Mouse (Mus musculus) liver (tissue): ENCODE measurements around the gene Asb18.
A peak's percentile ranks its signal among the peaks of the same experiment; 100 is the strongest.

Experiments
- DNase-seq: peaks from one replicate; pipeline ENCODE4 v3.0.0-alpha.2; 2020; ENCODE audit warnings: mixed read lengths

Gene Asb18

DNA sequence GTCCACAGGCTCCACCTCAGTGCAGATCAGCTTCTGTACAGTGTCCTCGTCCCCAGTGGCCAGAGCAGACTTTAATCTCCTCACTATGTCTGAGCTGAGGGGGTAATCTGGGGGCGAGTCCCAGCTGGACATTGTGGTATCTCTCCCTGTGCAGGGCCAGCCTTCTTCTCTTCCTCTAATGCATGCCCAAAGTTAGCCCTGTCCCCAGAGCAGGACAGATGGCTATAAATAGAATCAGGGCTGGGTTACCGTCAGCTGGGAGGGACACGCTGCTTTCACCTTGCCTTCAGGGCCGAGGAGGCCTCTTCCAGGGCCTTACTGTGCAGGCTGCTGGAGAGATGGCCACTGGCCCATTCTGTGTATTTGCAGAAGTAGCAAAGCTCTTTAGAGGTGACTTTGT lies at the start of gene Asb18:
Gene Asb18 (minus strand): TSS at position 221 of the 400 bp plus-strand sequence.
- no peak for DNase-seq

DNA sequence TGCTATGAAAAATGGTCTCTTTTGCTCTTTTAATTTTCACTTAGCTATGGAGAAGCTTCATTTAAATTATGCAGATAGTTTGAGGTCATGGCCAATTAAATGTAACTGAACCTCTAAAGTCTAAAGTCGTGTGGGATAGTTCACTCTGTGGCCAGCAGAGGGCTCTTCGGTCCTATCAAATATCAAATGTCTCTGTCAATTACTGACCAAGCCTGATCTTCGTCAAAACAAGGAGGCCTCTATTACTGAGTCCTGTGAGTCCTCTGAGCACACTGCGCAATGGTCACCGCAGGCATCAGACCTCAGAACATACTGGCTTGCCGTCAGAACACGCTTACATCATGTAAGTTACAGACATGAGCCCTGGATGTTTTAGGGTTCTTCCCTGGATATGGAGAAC lies 46.1 kb upstream of the Asb18 start:
- peak; percentile 33 for DNase-seq

DNA sequence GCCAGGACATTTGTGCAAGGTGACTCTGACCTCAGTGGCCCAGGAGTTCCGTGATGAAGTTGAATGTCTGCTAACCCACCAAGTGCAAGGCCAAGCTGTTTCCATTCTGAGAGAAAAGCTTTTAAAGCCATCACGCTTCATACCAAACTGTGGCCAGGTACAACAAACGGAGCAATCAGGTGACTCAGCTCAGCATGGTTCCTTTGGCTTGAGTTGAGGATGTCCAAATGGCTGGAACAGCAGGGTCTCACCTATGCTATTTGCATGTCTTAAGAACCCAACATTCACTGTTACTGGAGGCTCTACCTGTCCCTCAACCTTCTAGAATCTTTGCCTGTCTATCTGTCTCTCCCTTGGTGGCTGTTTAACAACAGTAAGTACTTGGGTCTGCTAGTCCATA lies 45.6 kb upstream of the Asb18 start:
- no peak for DNase-seq

DNA sequence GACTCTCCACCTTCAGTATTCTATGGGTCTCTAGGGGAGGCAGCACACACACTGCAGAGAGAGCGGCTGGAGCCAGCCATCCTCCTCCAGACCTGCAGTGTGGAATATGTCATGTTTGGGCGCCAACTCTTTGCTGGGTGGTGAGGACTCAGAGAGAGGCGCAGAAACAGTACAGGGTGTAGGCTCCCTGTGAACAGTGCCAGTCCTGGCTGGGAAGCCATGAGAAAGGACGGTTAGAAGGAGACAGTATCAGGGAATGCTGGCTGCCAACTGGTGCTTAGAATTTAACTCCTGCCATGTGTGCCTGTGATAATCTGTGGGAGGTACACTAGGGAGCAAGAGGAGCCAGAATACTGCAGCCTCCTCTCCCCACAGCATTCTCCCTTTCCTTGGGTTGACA lies 40.5 kb upstream of the Asb18 start:
- no peak for DNase-seq

DNA sequence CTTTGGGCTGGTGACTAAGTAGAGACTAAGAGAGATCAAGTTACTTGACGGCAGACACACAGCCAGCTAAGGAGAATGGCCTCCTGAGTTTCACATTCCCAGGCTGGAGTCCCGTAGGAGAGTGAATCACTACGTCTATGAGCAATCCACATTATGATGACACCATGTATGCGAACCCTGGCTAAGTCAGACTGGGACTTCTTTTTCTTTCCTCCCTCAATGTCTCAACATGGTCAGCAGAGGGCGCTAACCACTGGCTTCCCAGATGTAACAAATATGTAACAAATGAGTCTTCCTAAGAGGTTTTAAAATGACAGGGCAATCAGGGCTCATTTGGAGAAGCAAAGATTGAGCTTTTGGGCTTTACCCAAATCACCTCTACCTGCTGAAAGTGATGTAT lies 36.9 kb upstream of the Asb18 start:
- peak; percentile 41 for DNase-seq

DNA sequence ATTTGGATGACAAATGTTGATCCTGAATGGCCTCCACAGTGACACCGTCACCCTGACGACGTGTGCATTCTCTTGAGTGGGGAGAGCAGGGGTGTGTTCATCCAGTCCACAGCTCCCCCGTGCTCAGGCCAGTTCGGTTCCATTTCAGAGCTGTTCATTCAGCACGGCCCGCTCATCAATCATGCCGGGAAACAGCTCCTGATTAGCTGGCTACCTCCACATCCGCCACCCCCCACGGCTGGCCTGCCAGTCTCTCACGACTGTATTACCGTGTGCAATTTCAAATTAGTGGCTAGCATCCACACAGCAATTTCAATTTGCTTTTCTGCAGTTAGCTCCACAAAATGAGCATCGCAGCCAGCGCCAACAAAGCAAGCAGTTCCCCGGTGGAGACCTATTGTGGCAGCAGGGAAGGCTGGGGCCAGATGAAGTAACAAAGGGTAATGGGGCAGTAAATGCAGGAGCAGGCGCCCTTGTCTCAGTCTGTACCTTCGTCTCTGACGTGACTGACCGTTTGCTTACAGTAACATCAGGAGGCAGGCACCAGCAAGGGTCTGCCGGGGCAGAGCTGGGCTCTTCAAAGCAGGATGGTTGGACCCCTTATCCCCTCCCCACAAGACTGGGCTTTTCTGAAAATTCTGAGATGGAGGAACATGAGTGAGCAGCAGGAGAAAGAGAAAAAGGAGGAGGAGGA lies 35.7 kb upstream of the Asb18 start:
- no peak for DNase-seq

DNA sequence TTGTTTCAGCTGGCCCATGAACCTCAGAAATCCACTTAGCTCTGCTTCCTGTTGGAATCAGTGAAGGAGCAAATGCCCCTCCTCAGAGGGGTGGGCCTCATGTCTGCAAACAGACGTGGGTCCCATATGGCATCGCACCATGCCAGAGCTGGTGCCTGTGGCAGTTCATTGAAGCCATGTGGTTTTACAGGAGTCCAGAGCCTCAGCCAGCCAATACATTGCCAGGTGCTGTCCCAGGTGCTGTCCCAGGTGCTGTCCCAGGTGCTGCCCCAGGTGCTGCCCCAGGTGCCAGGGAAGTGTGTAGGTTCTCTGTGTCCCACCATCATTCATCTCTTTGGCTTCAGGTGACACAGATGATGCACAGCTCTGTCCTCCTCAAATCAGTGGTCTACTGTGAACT lies 13.8 kb upstream of the Asb18 start:
- no peak for DNase-seq

DNA sequence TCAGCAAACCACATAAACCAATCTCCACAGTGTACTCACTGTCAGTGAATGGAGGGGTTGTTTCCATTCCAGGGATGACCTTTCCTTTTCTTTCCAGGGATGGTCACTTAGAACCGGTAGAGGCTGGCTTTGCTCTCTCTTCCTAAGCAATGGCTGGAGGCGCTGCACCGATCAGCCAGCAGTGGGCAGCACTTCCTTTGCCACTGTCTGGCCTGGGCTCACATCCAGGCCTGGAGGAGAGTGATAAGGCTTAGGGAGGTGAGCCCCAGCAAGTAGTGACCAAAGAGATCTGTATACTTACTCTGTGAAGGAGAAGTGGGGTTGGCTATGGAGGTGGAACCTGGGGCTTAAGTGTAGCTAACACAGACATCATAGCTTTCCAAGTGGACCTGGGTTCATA lies 12.5 kb upstream of the Asb18 start:
- DNase-seq: peak; percentile 26

DNA sequence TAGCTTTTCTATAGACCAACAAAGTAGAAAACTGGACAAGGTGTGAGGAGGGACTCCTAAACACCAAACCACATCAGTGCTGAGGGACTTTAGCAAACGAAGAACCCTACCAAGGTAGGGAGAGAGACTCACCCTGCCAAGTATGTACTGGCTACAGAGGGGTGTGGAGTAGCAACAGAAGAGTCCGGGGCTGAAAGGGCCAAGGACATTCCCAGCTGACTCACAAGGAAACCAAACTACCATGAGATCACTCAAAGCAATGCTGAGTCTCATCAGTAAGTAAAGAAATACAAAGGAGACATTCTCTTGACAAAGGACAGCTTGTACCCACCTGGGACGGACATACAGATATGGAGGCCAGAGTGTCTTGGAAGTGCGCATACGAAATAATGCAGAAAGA lies 5.9 kb upstream of the Asb18 start:
- DNase-seq: no peak

DNA sequence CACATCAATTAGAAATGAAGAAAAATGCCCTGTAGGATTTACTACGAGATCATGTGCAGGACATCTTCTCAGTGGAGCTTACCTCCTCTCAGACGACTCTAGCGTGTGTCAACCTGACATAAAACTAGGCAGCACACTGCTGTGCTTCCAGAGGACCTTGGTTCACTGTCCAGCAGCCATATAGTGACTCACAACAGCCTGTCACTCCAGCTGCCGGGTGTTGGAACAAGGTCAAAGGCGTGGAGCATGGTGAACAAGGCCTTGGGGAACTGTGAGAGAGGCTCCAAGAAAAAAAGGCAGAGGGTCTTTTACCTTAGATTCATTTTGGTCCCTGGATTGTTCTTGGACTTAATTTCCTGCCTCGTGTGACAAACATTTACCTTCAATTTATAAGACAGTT lies 3.6 kb upstream of the Asb18 start:
- DNase-seq: no peak

DNA sequence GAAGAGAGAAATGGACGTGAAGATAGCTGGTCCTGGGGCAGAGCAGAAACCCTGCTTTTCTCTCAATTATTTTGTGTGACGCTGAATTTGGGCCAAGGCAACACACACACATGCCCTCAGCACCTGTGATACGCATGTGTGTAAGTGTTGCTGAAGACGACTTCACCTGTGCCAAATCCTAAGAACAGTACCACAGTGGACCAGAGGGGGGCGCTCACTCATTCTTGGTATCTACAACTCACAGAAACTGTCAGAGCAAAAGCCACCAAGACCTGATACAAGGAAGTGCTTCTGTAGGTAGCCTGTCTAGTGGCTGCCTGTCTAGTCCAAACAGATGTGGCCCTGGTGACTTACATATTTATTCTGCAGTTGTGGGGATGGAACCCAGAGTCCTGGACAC lies 1.2 kb downstream of the Asb18 start:
- no peak for DNase-seq

DNA sequence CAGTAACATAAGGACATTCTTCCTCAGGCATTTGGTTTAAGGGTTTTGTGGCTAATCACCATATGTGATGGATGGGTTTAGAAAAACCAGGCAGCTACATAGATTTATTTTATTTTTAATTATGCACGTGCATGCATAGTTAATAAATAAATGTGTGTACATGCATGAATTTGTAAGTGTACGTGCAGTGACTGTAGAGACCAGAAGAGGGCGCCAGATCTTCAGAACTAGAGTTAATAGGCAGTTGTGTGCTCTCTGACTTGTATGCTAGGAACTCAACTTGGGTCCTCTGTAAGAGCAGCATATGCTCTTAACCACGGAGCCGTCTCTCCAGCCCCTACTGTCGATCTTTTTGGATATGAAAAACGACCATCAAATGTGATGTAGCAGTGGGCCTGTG lies 1.6 kb downstream of the Asb18 start:
- peak; percentile 16 for DNase-seq

DNA sequence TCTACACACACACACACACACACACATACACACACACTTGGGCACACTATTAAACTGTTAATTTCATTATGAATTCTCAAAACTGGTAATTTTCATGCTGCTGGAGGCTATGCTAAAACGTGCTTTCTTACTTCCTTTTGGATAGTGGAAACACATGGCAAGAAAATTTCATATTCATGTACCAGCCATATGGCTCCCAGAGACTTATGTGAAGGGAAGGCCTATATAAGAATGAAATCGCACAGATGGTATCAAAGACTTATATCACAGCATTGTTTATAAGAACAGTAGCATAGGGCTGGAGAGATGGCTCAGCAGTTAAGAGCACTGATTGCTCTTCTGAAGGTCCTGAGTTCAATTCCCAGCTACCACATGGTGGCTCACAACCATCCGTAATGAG lies 2.3 kb downstream of the Asb18 start:
- DNase-seq: no peak

DNA sequence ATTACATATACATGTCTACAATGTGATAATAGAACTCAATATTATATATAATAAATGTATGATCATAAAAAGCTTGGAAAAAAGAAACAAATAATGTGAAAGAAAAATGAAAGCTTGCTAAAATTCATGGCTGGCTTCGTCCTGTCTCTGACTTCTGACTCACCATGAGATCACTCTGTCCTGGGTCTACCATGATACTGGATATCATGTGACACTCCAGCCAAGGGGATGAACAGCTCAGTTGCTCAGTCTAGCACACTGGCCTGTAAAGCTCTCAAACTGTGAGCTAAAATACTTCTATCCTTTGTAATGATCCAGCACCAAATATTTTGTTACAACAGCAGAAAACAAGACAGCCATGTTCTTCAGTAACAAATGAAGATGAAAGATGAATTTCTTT lies 4.4 kb downstream of the Asb18 start:
- no peak for DNase-seq

DNA sequence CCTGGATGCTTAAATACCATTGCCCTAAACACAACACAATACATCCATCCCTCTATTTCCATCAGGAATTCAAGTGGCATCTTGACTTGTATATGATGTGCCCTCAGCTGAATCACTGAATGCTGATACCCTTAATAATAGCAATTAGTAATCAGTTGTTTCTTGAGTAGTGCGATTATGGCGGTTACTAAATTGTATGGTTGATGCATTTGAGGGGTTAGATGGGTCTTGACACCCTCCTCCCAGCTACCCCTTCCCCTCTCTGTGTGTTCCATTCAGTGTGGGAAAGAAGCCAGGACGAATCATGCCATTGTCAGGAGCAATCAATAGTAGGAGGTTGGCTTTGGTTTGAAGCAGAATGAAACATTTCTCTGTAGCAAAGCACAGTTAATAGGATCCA lies 5.3 kb downstream of the Asb18 start:
- no peak for DNase-seq

DNA sequence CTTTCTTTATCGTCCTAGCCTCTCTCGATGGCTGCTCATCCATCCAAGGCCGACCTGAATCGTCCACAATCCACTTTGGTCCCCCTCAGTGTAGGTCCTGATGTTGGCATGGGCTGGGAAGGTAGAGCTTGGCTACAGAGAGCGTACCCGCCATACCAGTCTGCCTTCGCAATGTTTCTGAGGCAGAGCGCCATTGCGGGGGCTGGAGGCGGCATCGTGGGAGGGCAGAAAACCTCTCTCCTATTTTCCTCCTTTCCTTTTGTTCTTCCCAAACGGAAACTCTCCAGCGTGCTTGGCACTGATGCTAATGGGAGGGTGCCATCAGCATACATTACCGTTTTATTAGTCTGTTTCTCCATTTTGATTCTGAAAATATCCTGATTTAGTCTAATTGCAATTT lies 7.8 kb downstream of the Asb18 start:
- DNase-seq: no peak

DNA sequence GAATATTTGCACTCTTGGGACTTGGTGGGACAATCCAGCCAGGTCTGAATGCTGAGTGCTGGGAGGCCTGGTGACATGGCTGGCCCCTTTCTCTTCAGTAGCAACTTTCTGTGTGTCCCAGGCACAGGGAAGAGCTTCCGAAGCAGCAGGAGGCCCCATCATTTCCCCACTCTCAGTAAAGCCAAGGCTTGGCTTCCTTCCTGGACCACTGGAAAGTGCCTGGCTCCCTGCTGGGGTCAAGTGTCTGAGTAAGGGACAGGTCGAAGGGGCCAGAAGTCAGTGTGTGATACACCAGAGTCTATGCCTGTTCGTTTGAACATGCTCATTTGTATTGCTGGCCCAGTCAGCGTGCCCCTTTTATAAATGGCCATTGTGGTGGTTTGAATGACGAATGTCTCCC lies 13.5 kb downstream of the Asb18 start:
- no peak for DNase-seq

DNA sequence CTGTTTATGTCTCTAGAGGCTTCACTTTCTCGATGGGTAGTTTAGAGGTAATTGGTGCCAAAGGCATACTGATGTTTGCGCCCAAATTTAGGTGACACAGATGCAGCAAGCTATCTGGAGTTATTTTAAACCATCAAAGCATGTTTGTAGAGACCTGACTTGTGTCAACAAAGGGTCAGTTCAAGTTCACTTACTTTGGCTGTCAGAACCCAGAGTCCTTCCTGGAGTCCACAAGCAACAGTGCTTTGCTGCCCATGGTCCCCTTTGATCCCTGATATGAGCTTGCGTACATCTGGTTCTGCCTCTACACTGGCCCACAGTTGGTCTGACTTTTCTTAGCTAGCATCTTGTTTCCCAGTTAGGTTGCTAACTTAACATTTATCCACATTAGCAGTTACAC lies 14.6 kb downstream of the Asb18 start:
- no peak for DNase-seq

DNA sequence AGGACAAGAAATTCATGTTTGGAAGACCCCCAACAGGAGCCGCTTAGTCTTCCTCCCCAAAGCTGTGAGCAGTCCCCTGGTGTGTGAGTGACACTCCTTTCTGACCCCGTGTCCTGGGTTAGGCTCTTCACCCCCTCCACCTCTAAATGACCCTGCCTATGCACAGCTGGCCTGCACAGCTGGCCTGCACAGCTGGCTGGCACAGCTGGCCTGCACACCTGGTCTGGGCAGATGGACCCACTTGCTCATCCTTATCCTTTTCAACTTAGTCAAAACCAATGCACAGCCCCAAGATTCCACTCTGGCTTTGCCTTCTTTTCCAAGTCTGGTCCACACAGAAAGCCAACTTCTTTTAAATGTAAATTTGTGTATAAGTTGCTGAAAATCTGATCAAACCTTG lies 15.8 kb downstream of the Asb18 start:
- no peak for DNase-seq

DNA sequence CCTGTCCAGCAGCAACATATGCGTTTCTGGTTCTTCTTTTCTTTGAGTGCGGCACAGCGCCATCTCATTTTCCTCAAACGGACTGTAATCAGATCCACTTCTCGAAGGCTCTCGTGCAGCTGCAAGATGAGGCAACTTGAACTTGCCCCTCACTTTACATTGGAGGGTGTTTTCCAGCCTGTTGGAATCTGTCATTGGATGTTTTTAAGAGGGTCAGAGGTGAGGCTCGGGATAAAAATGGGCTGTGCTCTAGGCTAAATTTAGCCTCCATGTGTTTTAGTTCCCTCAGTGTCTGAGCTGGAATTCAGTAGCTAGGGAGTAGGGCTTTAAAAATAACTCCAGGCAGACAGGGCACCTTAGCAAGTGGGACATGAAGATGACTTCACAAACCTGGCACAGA lies 16.4 kb downstream of the Asb18 start:
- DNase-seq: no peak

DNA sequence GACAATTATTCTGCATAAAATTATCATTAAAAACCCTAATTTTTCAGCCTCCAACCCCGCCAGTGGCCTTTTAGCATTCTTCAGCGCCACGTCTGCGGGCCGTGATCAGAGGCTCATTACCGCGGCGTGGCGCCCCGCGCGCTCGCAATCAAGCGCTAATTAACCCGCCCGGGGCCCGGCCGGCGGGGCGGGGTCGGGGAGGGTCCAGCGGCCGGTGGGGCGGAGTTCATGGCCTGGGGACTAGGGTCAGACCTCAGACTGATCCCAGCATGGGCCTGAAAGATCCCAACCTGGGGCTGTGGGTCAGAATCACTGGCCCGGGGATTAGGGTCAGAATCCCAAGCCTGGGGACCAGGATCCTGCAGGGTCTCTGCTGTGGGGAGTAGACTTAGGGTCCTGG lies 22.2 kb downstream of the Asb18 start:
- no peak for DNase-seq

DNA sequence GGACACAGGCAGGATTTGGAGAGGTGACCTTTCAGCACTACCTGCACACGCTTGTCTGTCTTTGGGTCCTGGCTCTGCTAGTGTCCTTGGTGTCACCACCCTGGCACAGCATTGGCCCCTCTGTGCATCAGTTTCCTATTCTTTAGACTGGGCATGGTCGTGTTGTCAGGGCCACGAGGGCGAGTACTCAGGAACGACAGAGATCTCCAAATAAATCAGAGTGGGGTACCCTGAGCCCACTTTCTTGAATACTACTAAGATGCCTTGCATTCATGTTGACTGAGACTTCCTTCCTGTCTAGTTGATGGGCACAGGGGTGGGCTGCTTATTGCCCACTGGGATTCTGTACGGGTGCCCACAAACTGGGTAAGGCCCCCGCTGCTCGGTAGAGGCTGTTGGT lies 37.2 kb downstream of the Asb18 start:
- no peak for DNase-seq

DNA sequence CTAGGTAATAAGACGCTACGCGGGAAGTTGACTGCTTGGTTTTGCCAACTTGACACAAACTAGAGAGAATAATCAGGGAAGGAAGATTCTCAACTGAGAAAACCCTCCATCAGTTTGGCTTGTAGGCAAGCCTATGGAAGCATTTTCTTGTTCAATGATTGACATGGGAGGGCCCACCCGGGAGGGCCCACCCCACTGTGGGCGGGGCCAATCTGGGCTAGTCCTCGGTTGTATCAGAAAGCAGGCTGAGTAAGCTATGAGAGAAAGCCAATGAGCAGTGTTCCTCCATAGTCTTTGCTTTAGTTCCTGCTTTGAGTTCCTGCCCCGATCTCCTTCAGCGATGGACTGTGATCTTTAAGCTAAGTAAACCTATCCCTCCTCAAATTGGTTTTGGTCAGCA lies 38.1 kb downstream of the Asb18 start:
- no peak for DNase-seq

DNA sequence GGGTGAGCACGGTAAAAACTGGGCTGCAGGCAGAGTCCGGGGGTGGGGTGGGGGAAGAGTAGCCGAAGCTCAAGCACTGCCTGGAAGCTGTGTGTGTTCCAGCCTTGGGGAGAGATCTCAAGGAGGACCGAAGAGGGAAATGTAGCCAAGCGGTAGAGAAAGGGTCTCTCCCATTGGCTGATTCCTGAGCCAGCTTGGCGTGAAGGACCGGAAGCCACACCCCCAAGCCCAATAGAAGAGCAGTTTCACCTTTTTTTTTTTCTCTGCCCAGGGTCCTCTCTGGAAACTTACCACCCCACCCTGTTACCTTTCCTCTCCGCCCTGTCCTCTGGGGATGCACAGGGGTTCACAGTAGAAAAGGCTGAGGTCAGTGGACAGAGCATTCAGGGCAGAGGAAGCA lies 39.9 kb downstream of the Asb18 start:
- no peak for DNase-seq

DNA sequence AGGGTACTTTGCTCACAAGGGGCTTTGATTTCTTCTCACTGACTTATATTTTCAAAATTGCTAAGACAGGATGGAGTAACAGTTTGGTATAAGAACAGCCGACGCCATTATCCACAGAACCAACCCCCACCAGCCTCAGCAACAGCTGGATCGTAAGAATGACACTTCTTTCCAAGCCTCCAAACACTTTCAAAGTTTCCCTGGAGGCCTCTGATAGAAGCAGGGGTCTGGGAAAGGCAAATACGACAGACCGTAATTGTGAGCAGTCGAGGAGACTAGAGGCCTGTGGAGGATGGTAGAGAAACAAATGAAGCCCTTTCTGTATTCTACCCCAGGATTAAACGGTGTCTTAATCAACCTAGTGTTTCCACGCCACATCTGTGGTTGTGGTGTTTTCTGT lies 42.6 kb downstream of the Asb18 start:
- DNase-seq: no peak

DNA sequence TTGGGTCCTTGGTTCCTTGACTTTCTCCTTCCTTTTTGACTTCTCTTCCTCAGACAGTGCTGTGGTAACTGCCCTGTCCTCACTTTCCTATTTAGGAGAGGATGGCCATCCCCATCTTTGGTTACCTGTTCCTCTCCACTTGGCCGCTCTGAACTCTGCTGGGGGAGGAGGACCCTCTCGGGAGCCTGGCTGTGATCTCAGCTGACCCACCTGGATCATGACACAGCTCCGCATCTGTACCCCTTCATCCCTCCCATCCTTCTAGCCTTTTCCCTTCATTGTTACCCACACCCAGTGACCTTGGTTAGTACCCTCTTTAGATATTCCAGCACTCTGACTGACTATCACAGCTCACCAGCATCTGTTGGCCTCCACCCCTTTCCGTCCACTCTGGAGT lies 44.8 kb downstream of the Asb18 start:
- DNase-seq: no peak
